Mouse (Mus musculus) MEL-GATA-1-ER (cell line): ENCODE data around the gene Dkk3.
"Not testable (repeated sequence)": the region's sequence is repeated elsewhere in the genome, so short reads cannot be mapped to it uniquely, and the experiment has no call there.

Source experiments
- DNase-seq: peaks from one replicate; pipeline ENCODE4 v3.0.0-alpha.2; 2012; ENCODE audit warnings: low read depth; ENCODE audit errors: extremely low read depth

Gene Dkk3

DNA sequence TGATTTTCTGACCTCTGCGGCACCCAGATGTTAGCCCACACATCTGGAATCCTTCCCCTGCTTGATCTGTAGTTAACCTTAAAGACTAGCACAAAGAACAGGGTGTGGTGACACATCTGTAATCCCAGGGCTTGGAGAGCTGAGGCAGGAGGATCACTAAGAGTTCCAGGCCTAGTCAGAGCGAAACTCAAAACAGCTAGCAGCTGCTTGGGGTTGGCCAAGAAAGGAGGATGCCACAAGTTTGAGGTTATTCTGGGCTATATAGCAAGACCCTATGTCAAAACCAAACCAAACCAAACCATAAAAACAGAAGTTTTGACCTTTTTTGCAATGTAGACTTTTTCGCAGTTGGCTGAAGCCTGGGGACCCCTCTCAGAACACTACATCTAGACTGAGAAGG lies 28.2 kb downstream of the Dkk3 start:
- no peak for DNase-seq

DNA sequence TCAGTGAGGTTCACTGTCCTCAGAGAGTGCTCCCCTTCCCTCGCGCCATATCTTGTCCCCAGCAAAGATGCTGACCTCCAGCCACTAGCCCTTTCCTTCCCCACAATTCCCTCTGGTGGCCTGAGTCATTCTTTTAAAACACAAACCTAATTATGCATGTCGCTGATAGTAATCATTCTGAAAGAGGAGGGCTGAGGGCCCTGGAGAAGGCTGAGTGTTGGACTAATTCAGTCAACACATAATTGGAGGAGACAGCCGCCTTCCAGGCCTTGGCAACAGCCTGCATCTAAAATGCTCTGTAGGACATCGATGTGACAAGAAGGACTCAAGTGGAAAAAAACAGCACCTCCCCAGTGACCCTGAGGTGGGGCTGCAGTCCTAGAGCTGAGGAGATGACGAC lies 29.0 kb downstream of the Dkk3 start:
- no peak for DNase-seq

- DNase-seq: no peak
Measured at GRCm38 (mm10) chr7:112128810-112129209, 30.0 kb downstream of the Dkk3 start.

- DNase-seq: no peak
Measured at GRCm38 (mm10) chr7:112127954-112128353, 30.9 kb downstream of the Dkk3 start.

DNA sequence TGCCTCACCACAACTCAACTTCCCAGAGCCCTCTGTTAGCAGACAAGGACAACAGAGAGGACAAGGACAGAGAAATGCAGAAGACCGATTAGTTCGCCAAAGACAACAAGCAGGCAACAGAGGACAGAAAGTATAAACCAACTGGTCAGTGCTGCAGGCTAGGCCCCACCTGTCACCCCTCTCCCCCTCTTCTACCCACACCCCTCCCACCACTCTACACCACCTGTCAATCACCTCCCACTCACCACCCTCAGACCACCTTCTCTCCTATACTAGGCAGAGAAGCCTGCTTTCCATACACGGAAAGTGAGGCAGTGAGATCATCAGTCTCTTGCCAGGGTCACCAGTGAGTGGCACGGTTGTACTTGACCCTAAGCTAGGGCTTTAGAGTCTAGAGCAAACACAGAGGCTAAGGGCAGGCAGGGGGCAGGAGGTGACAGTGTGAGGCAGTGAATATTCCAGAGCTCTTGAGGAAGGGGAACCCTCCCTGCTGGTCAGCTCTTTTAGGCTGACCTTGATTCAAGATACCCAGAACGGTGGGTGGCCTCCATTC lies 31.7 kb downstream of the Dkk3 start:
- DNase-seq: no peak

GRCm38 (mm10) chr7:112125625-112126260 lies 33.1 kb downstream of the Dkk3 start:
- DNase-seq: no peak

- DNase-seq: no peak
Measured at GRCm38 (mm10) chr7:112123612-112124011, 35.2 kb downstream of the Dkk3 start.

- no peak for DNase-seq
Measured at GRCm38 (mm10) chr7:112121866-112122500, 36.9 kb downstream of the Dkk3 start.

- DNase-seq: no peak
Measured at GRCm38 (mm10) chr7:112120861-112121810, 37.7 kb downstream of the Dkk3 start.

- DNase-seq: no peak
Measured at GRCm38 (mm10) chr7:112119248-112119647, 39.6 kb downstream of the Dkk3 start.

DNA sequence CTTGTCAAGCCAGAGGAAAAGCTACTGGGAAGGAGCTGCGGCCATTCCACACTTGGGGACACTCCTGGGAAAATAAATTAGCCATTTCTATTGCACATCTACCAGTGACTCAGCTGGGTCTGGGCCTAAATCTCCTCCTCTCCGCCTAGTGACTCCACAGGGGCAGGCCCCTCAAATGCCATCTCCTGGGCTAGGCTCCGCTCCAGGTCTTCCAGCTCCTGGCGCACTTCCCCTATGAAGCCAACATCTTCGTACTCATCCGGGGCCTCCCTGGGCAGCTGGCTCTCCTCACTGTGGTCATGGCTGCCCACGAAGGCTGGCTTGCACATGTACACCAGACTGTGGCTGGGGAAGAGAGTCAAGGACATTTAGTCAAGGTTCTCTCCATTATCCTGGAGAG lies 40.8 kb downstream of the Dkk3 start:
- no peak for DNase-seq

GRCm38 (mm10) chr7:112117501-112117900 lies 41.4 kb downstream of the Dkk3 start:
- DNase-seq: no peak

DNA sequence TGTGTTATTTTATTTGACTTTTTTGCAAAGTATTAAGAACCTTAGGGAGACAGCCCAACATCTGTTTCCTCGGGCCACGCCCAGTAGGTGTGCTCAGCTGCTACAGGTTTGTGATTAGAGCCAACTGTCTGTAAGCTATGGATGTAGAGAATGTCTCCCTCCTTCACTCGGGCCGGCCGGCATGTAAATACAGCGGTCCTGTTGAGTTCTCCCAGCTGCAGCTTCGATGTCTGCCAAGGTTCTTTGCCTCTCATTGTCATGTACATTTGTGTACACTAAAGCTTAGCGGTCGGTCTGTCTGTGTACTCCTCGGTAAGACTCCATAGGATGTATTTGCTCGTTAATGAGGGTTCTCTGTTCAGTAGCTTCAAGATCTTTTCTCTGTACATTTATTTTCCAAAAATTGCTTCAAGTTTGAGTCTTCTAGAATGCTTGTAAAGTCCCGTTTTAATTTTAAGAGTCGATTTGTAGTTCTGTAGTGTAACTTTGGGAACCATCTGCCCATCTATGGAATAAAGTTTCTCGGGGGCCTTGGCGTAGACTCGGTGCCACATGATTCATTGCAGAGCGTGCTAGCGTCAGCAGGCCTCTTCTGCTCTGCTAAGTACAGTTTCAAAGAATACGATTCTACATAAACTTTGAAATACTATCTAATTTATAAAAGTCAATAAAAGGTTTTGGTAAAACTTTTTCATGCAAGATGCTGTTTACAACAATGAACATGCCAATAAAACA lies 48.1 kb downstream of the Dkk3 start:
- DNase-seq: no peak

GRCm38 (mm10) chr7:112108757-112109156 lies 50.1 kb downstream of the Dkk3 start:
- no peak for DNase-seq

DNA sequence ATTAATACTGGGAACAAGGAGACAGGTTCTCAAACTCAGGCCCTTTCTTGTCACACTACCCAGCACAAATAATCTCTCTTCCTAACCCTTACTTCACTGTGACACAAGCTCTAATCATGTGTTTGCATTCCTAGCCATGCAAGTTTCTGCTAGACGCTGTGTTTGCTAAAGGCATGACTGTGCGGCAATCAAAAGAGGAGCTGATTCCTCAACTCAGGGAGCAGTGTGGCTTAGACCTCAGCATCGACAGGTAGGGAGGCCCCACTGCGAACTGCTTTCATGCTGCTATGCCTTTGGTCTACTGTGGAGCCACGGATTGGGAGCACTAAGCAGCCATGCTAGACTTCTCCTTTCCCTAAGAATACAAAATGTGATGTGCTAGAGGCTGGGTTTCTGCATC lies 55.0 kb downstream of the Dkk3 start:
- DNase-seq: no peak

DNA sequence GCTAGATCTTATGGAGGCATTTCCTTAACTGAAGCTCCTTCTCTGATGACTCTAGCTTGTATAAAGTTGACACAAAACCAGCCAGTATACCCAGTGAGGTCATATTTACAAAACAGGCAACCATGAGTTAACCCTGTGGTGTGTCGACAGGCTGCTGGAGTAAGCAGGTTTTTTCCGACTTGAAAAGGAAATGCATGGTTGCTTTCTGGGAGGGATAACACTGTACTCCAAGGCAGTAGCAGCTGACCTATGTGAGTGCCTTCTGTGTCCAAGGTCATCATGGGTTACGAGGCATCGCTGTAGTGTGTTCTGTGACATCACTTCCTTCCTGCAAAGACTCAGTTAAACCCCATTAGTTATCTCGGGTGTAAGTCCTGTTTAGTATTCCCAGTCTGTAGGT lies 55.9 kb downstream of the Dkk3 start:
- no peak for DNase-seq

GRCm38 (mm10) chr7:112100887-112101286 lies 58.0 kb downstream of the Dkk3 start:
- no peak for DNase-seq

- not testable (repeated sequence) for DNase-seq
Measured at GRCm38 (mm10) chr7:112094923-112095322, 63.9 kb downstream of the Dkk3 start.

GRCm38 (mm10) chr7:112086186-112086585 lies 72.7 kb downstream of the Dkk3 start:
- DNase-seq: no peak

DNA sequence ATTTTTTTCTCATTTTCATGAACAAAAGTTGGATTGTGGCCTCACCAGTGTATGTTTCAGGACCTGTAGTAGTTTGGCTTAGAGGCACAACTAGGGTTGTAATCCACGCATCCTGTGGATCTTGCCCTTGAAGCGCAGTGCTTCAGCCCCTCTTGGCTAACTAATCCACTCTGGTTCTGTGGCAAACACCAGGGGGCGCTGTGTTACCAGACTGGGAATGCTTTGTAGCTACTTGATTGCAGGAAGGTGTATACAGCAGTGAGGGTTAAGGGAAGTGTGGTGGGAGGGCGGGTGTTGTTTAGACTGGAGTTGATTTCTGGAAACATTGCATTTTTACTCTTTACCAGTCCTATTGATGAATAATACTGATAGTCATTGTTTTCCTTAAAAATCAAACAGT lies 73.8 kb downstream of the Dkk3 start:
- peak; percentile 41 for DNase-seq

DNA sequence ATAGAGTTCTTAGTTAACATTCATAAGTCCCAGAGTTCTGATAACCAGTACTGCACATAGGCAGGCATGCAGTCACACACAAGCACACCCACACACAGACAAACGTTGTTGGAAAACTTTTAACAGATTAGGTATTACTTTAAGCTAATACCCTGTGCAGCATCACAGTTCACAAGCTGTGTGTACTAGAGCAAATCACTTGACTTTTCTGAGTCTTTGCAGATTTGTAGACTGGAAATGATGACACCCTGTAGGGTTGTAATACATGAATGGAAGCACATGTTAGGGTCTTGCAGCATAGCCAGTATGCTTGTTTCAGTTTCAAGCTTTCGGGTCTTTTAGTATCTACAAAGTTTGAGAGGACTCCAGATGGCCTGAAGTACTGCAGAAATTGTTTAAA lies 74.6 kb downstream of the Dkk3 start:
- no peak for DNase-seq
